Mouse (Mus musculus): ENCODE results near the gene Gm20905. TPM values are rescaled to one million over a fixed set of nuclear protein-coding genes. Genes with fewer than 3 reads are reported as not detected.
"Not testable (repeated sequence)": the region's sequence is repeated elsewhere in the genome, so short reads cannot be mapped to it uniquely, and the experiment has no call there.

Gm20905 gene
- not detected in 2 replicates for total RNA-seq (2017)

DNA sequence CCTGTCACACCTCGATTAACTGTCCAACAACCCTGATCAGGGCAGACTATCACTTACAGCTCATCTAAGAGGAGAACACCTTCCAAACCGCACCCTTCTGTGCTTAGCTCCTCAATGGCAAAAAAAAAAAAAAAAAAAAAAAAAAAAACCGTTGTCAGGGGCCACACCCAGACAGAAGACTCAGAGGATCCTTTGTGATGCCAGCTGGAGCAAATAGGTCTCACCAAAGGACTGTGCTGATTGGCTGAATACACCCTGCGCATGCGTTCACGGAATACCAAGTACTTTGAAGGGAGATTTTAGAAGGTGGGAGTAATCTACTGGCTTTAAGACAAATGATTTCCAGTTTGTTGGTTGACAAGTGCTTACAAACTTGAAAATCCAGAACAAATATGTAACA, at the start of gene Gm20905:
Gm20905 (minus strand) TSS at position 101 of the 400 bp plus-strand sequence.
- not testable (repeated sequence) for ATAC-seq (replicated peaks in 1 of 2; ENCODE audit: insufficient read depth in 1 of 2, low FRiP score in 2 of 2, low TSS enrichment in 1 of 2, low read depth in 1 of 2, poor library complexity in 2 of 2, severe bottlenecking in 2 of 2)

Measured in hematopoietic stem cell, adult 5-6 weeks (primary cell).